ENCODE assay signal across 24 mouse cellular contexts in the genomic region with DNA sequence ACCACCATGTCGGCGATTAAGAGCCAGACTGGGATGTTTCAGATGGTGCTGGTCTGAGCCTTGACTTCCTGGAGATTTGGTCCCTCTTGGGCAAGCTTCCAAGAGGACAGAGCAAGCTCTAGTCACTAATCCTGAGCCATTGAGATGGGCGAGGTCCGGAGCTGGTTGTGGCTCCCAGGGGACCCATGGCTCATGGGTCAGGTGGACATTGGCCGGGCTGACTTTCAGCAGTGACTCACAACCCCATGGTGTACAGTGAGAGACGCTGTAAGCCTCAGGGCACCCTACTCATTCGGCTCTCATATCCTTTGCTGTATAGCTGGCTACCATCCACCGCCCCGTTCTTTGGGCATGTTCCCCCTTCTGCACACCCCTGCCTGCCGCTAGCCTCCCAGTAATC. TPM values are rescaled to one million over a fixed set of nuclear protein-coding genes. Genes with fewer than 3 reads are reported as not detected.
DNase-seq lines count a peak whose midpoint lies in the region; ATAC-seq and TF ChIP-seq lines count a peak whose summit lies in the region.
"Had no signal": no experiment of that assay in that cellular context is flagged by ENCODE, and none has a peak within 500 bp of the region (broad histone marks: within the 10 kb centered on the region; RNA-seq: fewer than 3 reads in every experiment).

No protein-coding gene starts in this region.

- peak; percentile 25 for ATAC-seq in Patski
- 0 out of 2 replicates have a peak, but pooled peaks have one; percentile 3 for ATAC-seq in stomach, embryonic 14.5 days (ENCODE audit: insufficient number of reproducible peaks, insufficient read depth, low FRiP score, low read depth)
- no peak for ATAC-seq in hindbrain, embryonic 12.5 days (ENCODE audit: low FRiP score)
- ATAC-seq in liver, embryonic 12.5 days = no peak
- ATAC-seq: activated CD4-positive, CD25-positive, alpha-beta regulatory T cell, adult 4 months; forebrain, embryonic 14.5 days; hindbrain, postnatal 0 days had no signal

- POLR2A ChIA-PET in Patski (lab: Charles Lee) = interaction anchor here (0.9 kb wide), 1 partner anchor 18 kb away, joined by 3 read pairs; no protein-coding TSS in a partner anchor

- H3K4me2 ChIP-seq in stomach, embryonic 14.5 days (replicated peaks; ENCODE audit: low read depth, low read length) = no peak overlapping the region
- H3K4me2 ChIP-seq in hindbrain, embryonic 12.5 days (replicated peaks) = no peak overlapping the region
- no peak overlapping the region for H3K4me2 ChIP-seq in liver, embryonic 12.5 days
- H3K4me2 ChIP-seq: hindbrain, embryonic 13.5 days had no signal

- 91% methylated on average over 10 of the region's 10 CpGs for WGBS in stomach, embryonic 14.5 days
- WGBS in hindbrain, embryonic 12.5 days = 92% methylated on average over 10 of the region's 10 CpGs
- WGBS in liver, embryonic 12.5 days (ENCODE audit: insufficient replicate concordance) = 64% methylated on average over 10 of the region's 10 CpGs

- in situ Hi-C loops in Patski (cut with MboI; ENCODE audit: low pct_unique_long_range_greater_than_20kb) = no loop called here

- CTCF ChIA-PET in Patski (lab: Charles Lee) = interaction anchor here (1.6 kb wide), 1 partner anchor 8 kb away, joined by 6 read pairs; no protein-coding TSS in a partner anchor

- no peak overlapping the region for H3K4me3 ChIP-seq in stomach, embryonic 14.5 days (ENCODE audit: low read depth, low read length)
- H3K4me3 ChIP-seq in hindbrain, embryonic 12.5 days = no peak overlapping the region
- no peak overlapping the region for H3K4me3 ChIP-seq in liver, embryonic 12.5 days
- H3K4me3 ChIP-seq: erythroblast, embryonic 14.5 days; forebrain, embryonic 10.5 days; gastrocnemius, adult 2 months; heart, embryonic 10.5 days; hindbrain, embryonic 13.5 days had no signal

- H3K27ac ChIP-seq in stomach, embryonic 14.5 days (ENCODE audit: low read length) = no peak overlapping the region
- H3K27ac ChIP-seq in hindbrain, embryonic 12.5 days = no peak overlapping the region
- no peak overlapping the region for H3K27ac ChIP-seq in liver, embryonic 12.5 days
- H3K27ac ChIP-seq: forebrain, embryonic 10.5 days; gastrocnemius, adult 2 months; hindbrain, embryonic 13.5 days; hindbrain, postnatal 0 days had no signal

- peaks cover 10% of the 10 kb centered on the region; the same call in 1 of the 2 replicates for H3K9me3 ChIP-seq in stomach, embryonic 14.5 days (ENCODE audit: control insufficient read depth, low read depth, low read length)
- peaks cover 13% of the 10 kb centered on the region; the same call in 1 of the 2 replicates for H3K9me3 ChIP-seq in hindbrain, embryonic 12.5 days (replicated peaks)
- H3K9me3 ChIP-seq in liver, embryonic 12.5 days (replicated peaks) = peaks cover 12% of the 10 kb centered on the region; the same call in 1 of the 2 replicates
- H3K9me3 ChIP-seq: hindbrain, embryonic 13.5 days had no signal

- peaks cover 3% of the 10 kb centered on the region for H3K27me3 ChIP-seq in Patski
- H3K27me3 ChIP-seq in stomach, embryonic 14.5 days (ENCODE audit: control insufficient read depth, insufficient read depth, low read length) = 0 out of 2 replicates have a peak, but pooled peaks cover 7% of the 10 kb centered on the region
- H3K27me3 ChIP-seq in hindbrain, embryonic 12.5 days = peaks cover 46% of the 10 kb centered on the region
- peaks cover 53% of the 10 kb centered on the region for H3K27me3 ChIP-seq in liver, embryonic 12.5 days (replicated peaks)

- H3K36me3 ChIP-seq in stomach, embryonic 14.5 days (ENCODE audit: control insufficient read depth, insufficient read depth, low read length) = no peaks in the 10 kb centered on the region
- no peaks in the 10 kb centered on the region for H3K36me3 ChIP-seq in hindbrain, embryonic 12.5 days
- no peaks in the 10 kb centered on the region for H3K36me3 ChIP-seq in liver, embryonic 12.5 days
- H3K36me3 ChIP-seq: forebrain, embryonic 10.5 days; hindbrain, embryonic 13.5 days had no signal

- no peak for TF ChIP-seq CTCF in Patski (IDR thresholded peaks at IDR 0.05)

- DNase-seq in 3134 (ENCODE audit: extremely low read depth, insufficient read length, low spot score) (peak; percentile 97), 3T3-L1 (ENCODE audit: low read depth, low spot score) (peak; percentile 96), Patski (ENCODE audit: low read depth, low spot score) (peak; percentile 66)
- no peak for DNase-seq in cerebellum, adult 11-12 months
- DNase-seq: adrenal gland, adult 2 months; adrenal gland, postnatal 25 days; cerebellum, adult 9-10 months; cerebellum, postnatal 25 days; gastrocnemius, adult 2 months; gastrocnemius, postnatal 25 days; heart, adult 18-20 months; heart, postnatal 10 days; heart, postnatal 4 days; kidney, adult 11 months had no signal

- H3K9ac ChIP-seq in stomach, embryonic 14.5 days (replicated peaks; ENCODE audit: low read depth, low read length) = no peak overlapping the region
- no peak overlapping the region for H3K9ac ChIP-seq in hindbrain, embryonic 12.5 days
- H3K9ac ChIP-seq in liver, embryonic 12.5 days = no peak overlapping the region
- H3K9ac ChIP-seq: hindbrain, embryonic 13.5 days had no signal

- no peaks in the 10 kb centered on the region for H3K4me1 ChIP-seq in stomach, embryonic 14.5 days (ENCODE audit: control insufficient read depth, insufficient read depth, low read length)
- H3K4me1 ChIP-seq in hindbrain, embryonic 12.5 days = peaks cover under 1% of the 10 kb centered on the region; the same call in 1 of the 2 replicates
- H3K4me1 ChIP-seq in liver, embryonic 12.5 days = no peaks in the 10 kb centered on the region

RNA-seq across cellular contexts. Expression of a gene that starts 6.4 kb away (rescaled TPM):
- polyA plus RNA-seq in Patski (2021) = 0.05 TPM
- polyA plus RNA-seq in stomach, embryonic 14.5 days (2014; fragmentation: Nextera tagmentation; extraction: Ambion mirVana) = 6.9 and 7.0 TPM in 2 replicates
- polyA plus RNA-seq in hindbrain, embryonic 12.5 days (2016; fragmentation: Nextera tagmentation; extraction: Ambion mirVana) = 1.8 and 2.2 TPM in 2 replicates
- 0.35 and 0.41 TPM in 2 replicates for polyA plus RNA-seq in liver, embryonic 12.5 days (2016; fragmentation: Nextera tagmentation; extraction: Ambion mirVana)
- polyA plus RNA-seq: activated CD4-positive, CD25-positive, alpha-beta regulatory T cell, adult 4 months; erythroblast, embryonic 14.5 days had no signal

RNA-seq across cellular contexts. Expression of a gene that starts 18.1 kb away (rescaled TPM):
- polyA plus RNA-seq in Patski (2021) = 2.1 TPM
- 0.20 and 0.56 TPM in 2 replicates for polyA plus RNA-seq in stomach, embryonic 14.5 days (2014; fragmentation: Nextera tagmentation; extraction: Ambion mirVana)
- 22.7 and 25.4 TPM in 2 replicates for polyA plus RNA-seq in hindbrain, embryonic 12.5 days (2016; fragmentation: Nextera tagmentation; extraction: Ambion mirVana)
- 0.94 and 1.2 TPM in 2 replicates for polyA plus RNA-seq in liver, embryonic 12.5 days (2016; fragmentation: Nextera tagmentation; extraction: Ambion mirVana)
- polyA plus RNA-seq: activated CD4-positive, CD25-positive, alpha-beta regulatory T cell, adult 4 months; erythroblast, embryonic 14.5 days had no signal

RNA-seq across cellular contexts. Expression of a gene that starts 25.9 kb away (rescaled TPM):
- 62.0 TPM for polyA plus RNA-seq in Patski (2021)
- polyA plus RNA-seq in stomach, embryonic 14.5 days (2014; fragmentation: Nextera tagmentation; extraction: Ambion mirVana) = 65.9 and 66.6 TPM in 2 replicates
- polyA plus RNA-seq in hindbrain, embryonic 12.5 days (2016; fragmentation: Nextera tagmentation; extraction: Ambion mirVana) = 60.0 and 69.3 TPM in 2 replicates
- polyA plus RNA-seq in liver, embryonic 12.5 days (2016; fragmentation: Nextera tagmentation; extraction: Ambion mirVana) = 30.5 and 32.4 TPM in 2 replicates

RNA-seq across cellular contexts. Expression of a gene that starts 49.9 kb away (rescaled TPM):
- polyA plus RNA-seq in Patski (2021) = 1.8 TPM
- 147 and 163 TPM in 2 replicates for polyA plus RNA-seq in stomach, embryonic 14.5 days (2014; fragmentation: Nextera tagmentation; extraction: Ambion mirVana)
- polyA plus RNA-seq in hindbrain, embryonic 12.5 days (2016; fragmentation: Nextera tagmentation; extraction: Ambion mirVana) = 2.0 and 3.2 TPM in 2 replicates
- 14.9 and 16.9 TPM in 2 replicates for polyA plus RNA-seq in liver, embryonic 12.5 days (2016; fragmentation: Nextera tagmentation; extraction: Ambion mirVana)
- polyA plus RNA-seq: activated CD4-positive, CD25-positive, alpha-beta regulatory T cell, adult 4 months; erythroblast, embryonic 14.5 days had no signal

Comparison
In these comparisons a context has a peak if more than half of its experiments do, and no peak if none do; other contexts are left out.
1. ATAC-seq: peak in Patski (single experiment) and stomach, embryonic 14.5 days (single experiment); none in hindbrain, embryonic 12.5 days (single experiment) and liver, embryonic 12.5 days (single experiment).